Mouse (Mus musculus) adrenal gland, postnatal 4 days (tissue): ENCODE data around the gene Zfp618. TPM values are rescaled to one million over a fixed set of nuclear protein-coding genes. Genes with fewer than 3 reads are reported as not detected.
A peak's percentile ranks its signal among the peaks of the same experiment; 100 is the strongest.

Experiments used
- DNase-seq, 2 experiments: peaks; one replicate each; pipeline ENCODE4 v3.0.0; 2021 to 2022; ENCODE audit warnings: low spot score in 2 of 2, mixed read lengths in 2 of 2
- total RNA-seq, 2 experiments: library from RNA; stranded (reverse); gene quantifications; 2 replicates each; pipeline ENCODE4 v1.2.3; 2021

The Zfp618 gene
- total RNA-seq, 2 experiments from 2014 or later: 18.7 to 22.7 TPM

GRCm38 (mm10) chr4:63154699-63155098, 189.3 kb downstream of the Zfp618 start, which contains the start of gene Ambp:
TSS of gene Ambp (minus strand) at chr4:63154799.
- DNase-seq: no peak

- no peak for DNase-seq
Observed at GRCm38 (mm10) chr4:63155596-63155995, 190.2 kb downstream of the Zfp618 start.

GRCm38 (mm10) chr4:63156726-63157634, 191.6 kb downstream of the Zfp618 start:
- DNase-seq: no peak

GRCm38 (mm10) chr4:63158192-63158591, 192.8 kb downstream of the Zfp618 start:
- no peak for DNase-seq

- peak; percentile 44 to 87 for DNase-seq
Observed at GRCm38 (mm10) chr4:63158961-63159592, 193.7 kb downstream of the Zfp618 start.

- no peak for DNase-seq
Observed at GRCm38 (mm10) chr4:63165636-63166035, 200.3 kb downstream of the Zfp618 start.

GRCm38 (mm10) chr4:63166323-63166722, 200.9 kb downstream of the Zfp618 start:
- no peak for DNase-seq

- DNase-seq: no peak
Observed at GRCm38 (mm10) chr4:63170061-63170460, 204.7 kb downstream of the Zfp618 start.

- no peak for DNase-seq
Observed at GRCm38 (mm10) chr4:63171122-63171521, 205.7 kb downstream of the Zfp618 start.

GRCm38 (mm10) chr4:63171969-63172685, 206.8 kb downstream of the Zfp618 start, which contains the start of gene Kif12:
TSS of gene Kif12 (minus strand) at chr4:63172131.
- no peak for DNase-seq

GRCm38 (mm10) chr4:63181556-63181955, 216.2 kb downstream of the Zfp618 start:
- peak in 1 of 2 experiments; percentile 39 for DNase-seq

GRCm38 (mm10) chr4:63186281-63186870, 221.0 kb downstream of the Zfp618 start:
- no peak for DNase-seq

Other genes with a start within 250 kb of the Zfp618 start
- gene Ambp, start 189.2 kb downstream of the Zfp618 start, total RNA-seq: 100 to 1,000 TPM in 1 of 2 experiments, 10 to 100 TPM in 1; 10.4 to 267 TPM
- gene Kif12, start 206.6 kb downstream of the Zfp618 start, total RNA-seq: 10 to 100 TPM in 1 of 2 experiments, under 1 TPM in 1; 0.17 to 21.6 TPM
- 10 to 100 TPM; 17.2 to 20.8 TPM for gene Col27a1, start 248.4 kb downstream of the Zfp618 start, total RNA-seq